Mouse (Mus musculus) heart, postnatal 0 days (tissue): ENCODE measurements around the gene Rab25.

ENCODE experiments used
- CTCF ChIP-seq: IDR thresholded peaks from 2 replicates; pipeline ENCODE4 v1.5.1; 2016; ENCODE audit warnings: antibody characterized with exemption, control low read depth, low read depth
- EP300 ChIP-seq: IDR thresholded peaks from 2 replicates; pipeline ENCODE4 v1.6.1; 2016; ENCODE audit warnings: antibody characterized with exemption, low read depth

DNA sequence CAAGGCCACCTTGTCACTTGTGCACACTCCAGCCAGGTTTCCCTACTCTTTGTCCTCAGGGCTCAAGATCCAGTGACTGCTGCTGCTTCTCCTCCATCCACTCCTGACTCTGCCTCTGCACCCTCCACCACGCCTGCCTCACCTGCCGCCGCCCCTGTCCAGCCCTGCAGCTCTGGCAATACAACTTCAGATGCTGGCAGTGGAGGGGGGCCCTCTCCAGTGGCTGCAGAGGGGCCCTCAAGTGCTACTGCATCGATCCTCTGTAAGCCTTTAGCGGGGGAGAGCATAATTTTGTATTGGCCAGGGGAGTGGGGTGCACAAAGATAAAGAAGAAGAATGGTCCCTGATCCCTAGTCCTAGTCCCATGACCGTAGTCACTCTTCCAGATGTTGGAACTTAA is 7.6 kb upstream of the Rab25 start:
- no peak for TF ChIP-seq CTCF
- no peak for TF ChIP-seq EP300
